20 mouse cellular contexts compared by ENCODE assay signal in genomic region chr11:69752686-69753085, GRCm38 (mm10). TPM values are rescaled to one million over a fixed set of nuclear protein-coding genes. Genes with fewer than 3 reads are reported as not detected.
A peak's percentile ranks its signal among the peaks of the same experiment; 100 is the strongest.
DNase-seq lines count a peak whose midpoint lies in the region; ATAC-seq lines count a peak whose summit lies in the region.
"Had no signal": no experiment of that assay in that cellular context is flagged by ENCODE, and none has a peak within 500 bp of the region (broad histone marks: within the 10 kb centered on the region; RNA-seq: fewer than 3 reads in every experiment).

No protein-coding gene starts in this region.

- no peak for DNase-seq in heart, adult 11 months
- DNase-seq in induced T-regulatory cell, adult 2 months (ENCODE audit: low read depth): peak; percentile 14
- DNase-seq in frontal cortex, adult 2 months (ENCODE audit: extremely low spot score in 1 of 2, low spot score in 1 of 2): no peak
- no peak for DNase-seq in spleen, adult 12 weeks (ENCODE audit: low spot score)
- DNase-seq: gastrocnemius, postnatal 25 days; heart, postnatal 14 days; kidney, adult 2 months; kidney, postnatal 36 days; left cerebral cortex, postnatal 4 days; lung, postnatal 10 days; spleen, adult 18-20 months had no signal

- H3K4me3 ChIP-seq in heart, embryonic 12.5 days: no peak overlapping the region
- H3K4me3 ChIP-seq in midbrain, embryonic 12.5 days: no peak overlapping the region
- H3K4me3 ChIP-seq in midbrain, embryonic 15.5 days: no peak overlapping the region
- H3K4me3 ChIP-seq: embryonic facial prominence, embryonic 15.5 days; hindbrain, embryonic 15.5 days; midbrain, embryonic 13.5 days had no signal

- H3K4me2 ChIP-seq in heart, embryonic 12.5 days: no peak overlapping the region
- no peak overlapping the region for H3K4me2 ChIP-seq in midbrain, embryonic 12.5 days (replicated peaks)
- no peak overlapping the region for H3K4me2 ChIP-seq in midbrain, embryonic 15.5 days
- H3K4me2 ChIP-seq: embryonic facial prominence, embryonic 15.5 days; hindbrain, embryonic 15.5 days; midbrain, embryonic 13.5 days had no signal

- H3K4me1 ChIP-seq in heart, embryonic 12.5 days (replicated peaks): peaks cover 48% of the 10 kb centered on the region
- H3K4me1 ChIP-seq in midbrain, embryonic 12.5 days: peaks cover 44% of the 10 kb centered on the region
- H3K4me1 ChIP-seq in midbrain, embryonic 15.5 days: peaks cover 45% of the 10 kb centered on the region

- no peaks in the 10 kb centered on the region for H3K27me3 ChIP-seq in heart, embryonic 12.5 days (replicated peaks)
- no peaks in the 10 kb centered on the region for H3K27me3 ChIP-seq in midbrain, embryonic 12.5 days
- H3K27me3 ChIP-seq in midbrain, embryonic 15.5 days (replicated peaks): no peaks in the 10 kb centered on the region
- H3K27me3 ChIP-seq: embryonic facial prominence, embryonic 15.5 days; hindbrain, embryonic 15.5 days; midbrain, embryonic 13.5 days had no signal

- no peak for ATAC-seq in heart, embryonic 12.5 days (ENCODE audit: insufficient number of reproducible peaks, low FRiP score)
- ATAC-seq in midbrain, embryonic 12.5 days (ENCODE audit: low FRiP score, low read depth): no peak
- no peak for ATAC-seq in midbrain, embryonic 15.5 days (replicated peaks)
- ATAC-seq: forebrain, embryonic 16.5 days; midbrain, embryonic 13.5 days had no signal

- peaks cover 5% of the 10 kb centered on the region for H3K36me3 ChIP-seq in heart, embryonic 12.5 days
- peaks cover 4% of the 10 kb centered on the region for H3K36me3 ChIP-seq in midbrain, embryonic 12.5 days
- H3K36me3 ChIP-seq in midbrain, embryonic 15.5 days (replicated peaks): peaks cover 2% of the 10 kb centered on the region; the same call in 1 of the 2 replicates

- no peak overlapping the region for H3K27ac ChIP-seq in heart, embryonic 12.5 days (ENCODE audit: poor library complexity, severe bottlenecking)
- no peak overlapping the region for H3K27ac ChIP-seq in midbrain, embryonic 12.5 days (replicated peaks)
- no peak overlapping the region for H3K27ac ChIP-seq in midbrain, embryonic 15.5 days
- H3K27ac ChIP-seq: embryonic facial prominence, embryonic 15.5 days; hindbrain, embryonic 15.5 days; midbrain, embryonic 13.5 days had no signal

- no peaks in the 10 kb centered on the region for H3K9me3 ChIP-seq in heart, embryonic 12.5 days (replicated peaks)
- H3K9me3 ChIP-seq in midbrain, embryonic 12.5 days: no peaks in the 10 kb centered on the region
- H3K9me3 ChIP-seq in midbrain, embryonic 15.5 days: no peaks in the 10 kb centered on the region
- H3K9me3 ChIP-seq: embryonic facial prominence, embryonic 15.5 days; hindbrain, embryonic 15.5 days; midbrain, embryonic 13.5 days had no signal

- peak overlapping the region; percentile 51; the same call in 1 of the 2 replicates for H3K9ac ChIP-seq in heart, embryonic 12.5 days
- H3K9ac ChIP-seq in midbrain, embryonic 12.5 days (replicated peaks): peak overlapping the region; percentile 29; the same call in 1 of the 2 replicates
- H3K9ac ChIP-seq in midbrain, embryonic 15.5 days: no peak overlapping the region
- H3K9ac ChIP-seq: embryonic facial prominence, embryonic 15.5 days; hindbrain, embryonic 15.5 days; midbrain, embryonic 13.5 days had no signal

RNA-seq across cellular contexts. Expression of gene Polr2a, which starts 5.8 kb away (rescaled TPM):
- 23.7 and 25.2 TPM in 2 replicates for polyA plus RNA-seq in heart, embryonic 12.5 days (2016; fragmentation: Nextera tagmentation; extraction: Ambion mirVana)
- 32.0 and 37.1 TPM in 2 replicates for polyA plus RNA-seq in midbrain, embryonic 12.5 days (2016; fragmentation: Nextera tagmentation; extraction: Ambion mirVana)
- polyA plus RNA-seq in midbrain, embryonic 15.5 days (2015; fragmentation: Nextera tagmentation; extraction: Ambion mirVana): 15.9 and 17.4 TPM in 2 replicates
- 30.9 and 32.6 TPM in 2 replicates for polyA plus RNA-seq in frontal cortex, adult 2 months (2012; rRNA removed)

RNA-seq across cellular contexts. Expression of gene Slc35g3, which starts 9.1 kb away (rescaled TPM):
- polyA plus RNA-seq in heart, embryonic 12.5 days (2016; fragmentation: Nextera tagmentation; extraction: Ambion mirVana): 0.33 TPM in 2 replicates
- polyA plus RNA-seq in midbrain, embryonic 12.5 days (2016; fragmentation: Nextera tagmentation; extraction: Ambion mirVana): 0.18 and 0.27 TPM in 2 replicates
- polyA plus RNA-seq in midbrain, embryonic 15.5 days (2015; fragmentation: Nextera tagmentation; extraction: Ambion mirVana): 0.17 and 0.26 TPM in 2 replicates
- not detected in 2 replicates for polyA plus RNA-seq in frontal cortex, adult 2 months (2012; rRNA removed)
- polyA plus RNA-seq: cerebellum, adult 2 months; cortical plate, adult 2 months had no signal

RNA-seq across cellular contexts. Expression of gene Zbtb4, which starts 13.0 kb away (rescaled TPM):
- 2.9 and 3.3 TPM in 2 replicates for polyA plus RNA-seq in heart, embryonic 12.5 days (2016; fragmentation: Nextera tagmentation; extraction: Ambion mirVana)
- 2.0 TPM in 2 replicates for polyA plus RNA-seq in midbrain, embryonic 12.5 days (2016; fragmentation: Nextera tagmentation; extraction: Ambion mirVana)
- polyA plus RNA-seq in midbrain, embryonic 15.5 days (2015; fragmentation: Nextera tagmentation; extraction: Ambion mirVana): 4.1 and 4.3 TPM in 2 replicates
- 45.7 and 51.4 TPM in 2 replicates for polyA plus RNA-seq in frontal cortex, adult 2 months (2012; rRNA removed)

RNA-seq across cellular contexts. Expression of gene Chrnb1, which starts 43.1 kb away (rescaled TPM):
- polyA plus RNA-seq in heart, embryonic 12.5 days (2016; fragmentation: Nextera tagmentation; extraction: Ambion mirVana): 5.6 and 7.7 TPM in 2 replicates
- 1.3 and 1.7 TPM in 2 replicates for polyA plus RNA-seq in midbrain, embryonic 12.5 days (2016; fragmentation: Nextera tagmentation; extraction: Ambion mirVana)
- polyA plus RNA-seq in midbrain, embryonic 15.5 days (2015; fragmentation: Nextera tagmentation; extraction: Ambion mirVana): 0.98 and 1.2 TPM in 2 replicates
- polyA plus RNA-seq in frontal cortex, adult 2 months (2012; rRNA removed): 1.4 and 1.9 TPM in 2 replicates

RNA-seq across cellular contexts. Expression of gene Fgf11, which starts 49.0 kb away (rescaled TPM):
- 2.3 and 2.4 TPM in 2 replicates for polyA plus RNA-seq in heart, embryonic 12.5 days (2016; fragmentation: Nextera tagmentation; extraction: Ambion mirVana)
- polyA plus RNA-seq in midbrain, embryonic 12.5 days (2016; fragmentation: Nextera tagmentation; extraction: Ambion mirVana): 2.7 and 2.9 TPM in 2 replicates
- polyA plus RNA-seq in midbrain, embryonic 15.5 days (2015; fragmentation: Nextera tagmentation; extraction: Ambion mirVana): 3.7 and 4.5 TPM in 2 replicates
- 18.4 and 22.0 TPM in 2 replicates for polyA plus RNA-seq in frontal cortex, adult 2 months (2012; rRNA removed)
